Mouse (Mus musculus) mature B cell (primary cell): Measurements from ENCODE around the gene Rab20.
"Not testable (repeated sequence)": the region's sequence is repeated elsewhere in the genome, so short reads cannot be mapped to it uniquely, and the experiment has no call there.

Experiments
- in situ Hi-C: fragments of 300-500 bp; cut with MboI; formaldehyde crosslinking; loops from 2 replicates; pipeline ENCODE4 v1.14.3; 2019

Gene Rab20

GRCm38 (mm10) chr8:11479591-11479990 lies 1.1 kb upstream of the Rab20 start:
- in situ Hi-C loops = no loop called here

GRCm38 (mm10) chr8:11478807-11479527 lies 457 bp upstream of the Rab20 start:
- in situ Hi-C loops = no loop called here

GRCm38 (mm10) chr8:11477178-11477553 lies 1.3 kb downstream of the Rab20 start:
- in situ Hi-C loops = no loop called here

- in situ Hi-C loops = no loop called here
These were observed 2.0 kb downstream of the Rab20 start for GRCm38 (mm10) chr8:11476338-11477177.

- in situ Hi-C loops = no loop called here
These were observed 2.6 kb downstream of the Rab20 start for GRCm38 (mm10) chr8:11475876-11476275.

GRCm38 (mm10) chr8:11475397-11475796 lies 3.1 kb downstream of the Rab20 start:
- in situ Hi-C loops = no loop called here

- in situ Hi-C loops = no loop called here
These were observed 5.4 kb downstream of the Rab20 start for GRCm38 (mm10) chr8:11473072-11473471.

GRCm38 (mm10) chr8:11471309-11471708 lies 7.2 kb downstream of the Rab20 start:
- in situ Hi-C loops = no loop called here

- in situ Hi-C loops = no loop called here
These were observed 7.8 kb downstream of the Rab20 start for GRCm38 (mm10) chr8:11470694-11471093.

- in situ Hi-C loops = no loop called here
These were observed 9.4 kb downstream of the Rab20 start for GRCm38 (mm10) chr8:11469095-11469494.

- in situ Hi-C loops = not testable (repeated sequence)
These were observed 12.0 kb downstream of the Rab20 start for GRCm38 (mm10) chr8:11466528-11466927.

GRCm38 (mm10) chr8:11465619-11466018 lies 12.9 kb downstream of the Rab20 start:
- in situ Hi-C loops = no loop called here

- in situ Hi-C loops = no loop called here
These were observed 13.9 kb downstream of the Rab20 start for GRCm38 (mm10) chr8:11464707-11464964.

GRCm38 (mm10) chr8:11463889-11464706 lies 14.4 kb downstream of the Rab20 start:
- in situ Hi-C loops = no loop called here

GRCm38 (mm10) chr8:11463541-11463888 lies 15.0 kb downstream of the Rab20 start:
- in situ Hi-C loops = no loop called here

- in situ Hi-C loops = no loop called here
These were observed 15.9 kb downstream of the Rab20 start for GRCm38 (mm10) chr8:11462641-11463040.

- in situ Hi-C loops = no loop called here
These were observed 16.7 kb downstream of the Rab20 start for GRCm38 (mm10) chr8:11461847-11462246.

GRCm38 (mm10) chr8:11460934-11461333 lies 17.6 kb downstream of the Rab20 start:
- in situ Hi-C loops = no loop called here

- in situ Hi-C loops = no loop called here
These were observed 19.5 kb downstream of the Rab20 start for GRCm38 (mm10) chr8:11459016-11459415.

- in situ Hi-C loops = no loop called here
These were observed 20.3 kb downstream of the Rab20 start for GRCm38 (mm10) chr8:11457981-11458836.

- in situ Hi-C loops = no loop called here
These were observed 21.2 kb downstream of the Rab20 start for GRCm38 (mm10) chr8:11457278-11457677.

GRCm38 (mm10) chr8:11454228-11454627 lies 24.3 kb downstream of the Rab20 start:
- in situ Hi-C loops = no loop called here
